Mouse (Mus musculus): ENCODE results near the gene Fam178b.
"Not testable (repeated sequence)": the region's sequence is repeated elsewhere in the genome, so short reads cannot be mapped to it uniquely, and the experiment has no call there.

Fam178b gene

DNA sequence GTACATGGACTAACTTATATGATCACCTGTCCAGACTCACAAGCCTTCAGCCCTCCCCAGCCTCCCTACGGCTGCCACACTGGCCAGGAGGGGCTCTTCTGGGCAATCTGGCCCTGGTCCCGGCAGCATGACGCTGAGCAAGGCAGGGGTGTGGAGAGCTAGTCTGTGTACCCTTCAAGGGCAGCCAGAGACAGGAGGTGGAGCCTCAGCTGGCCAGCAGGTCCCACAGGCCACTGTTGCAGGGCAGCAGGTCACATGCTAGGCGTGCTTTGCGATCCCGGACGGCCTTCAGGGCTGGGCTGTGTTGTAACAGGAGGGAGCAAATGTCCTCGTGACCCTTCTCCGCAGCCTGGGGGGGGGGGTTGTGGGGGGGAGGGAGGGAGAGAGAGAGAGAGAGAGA, 143.8 kb downstream of the Fam178b start, which contains the start of gene Gm42417:
Gm42417 (minus strand) TSS at position 244 of the 400 bp plus-strand sequence.
- no peak for DNase-seq

DNA sequence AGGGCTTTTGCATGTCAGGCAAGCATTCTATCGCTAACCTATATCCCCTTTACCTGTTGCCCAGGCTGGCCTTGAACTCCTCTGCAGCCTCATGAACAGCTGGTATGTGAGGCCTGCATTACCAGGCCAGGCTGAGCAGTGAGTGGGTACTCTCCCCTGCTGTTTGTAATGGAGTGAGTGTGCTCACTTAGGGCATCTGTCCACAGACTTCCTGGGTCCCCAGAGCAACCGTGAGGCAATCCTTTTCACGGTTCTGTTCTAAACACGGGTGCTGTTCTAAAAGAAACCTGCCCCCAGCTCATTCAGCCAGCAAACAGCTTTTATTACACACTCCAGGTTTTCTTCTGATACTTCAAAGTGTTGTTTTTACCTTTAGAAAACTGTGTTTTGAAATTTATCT, 144.3 kb downstream of the Fam178b start:
- no peak for DNase-seq

DNA sequence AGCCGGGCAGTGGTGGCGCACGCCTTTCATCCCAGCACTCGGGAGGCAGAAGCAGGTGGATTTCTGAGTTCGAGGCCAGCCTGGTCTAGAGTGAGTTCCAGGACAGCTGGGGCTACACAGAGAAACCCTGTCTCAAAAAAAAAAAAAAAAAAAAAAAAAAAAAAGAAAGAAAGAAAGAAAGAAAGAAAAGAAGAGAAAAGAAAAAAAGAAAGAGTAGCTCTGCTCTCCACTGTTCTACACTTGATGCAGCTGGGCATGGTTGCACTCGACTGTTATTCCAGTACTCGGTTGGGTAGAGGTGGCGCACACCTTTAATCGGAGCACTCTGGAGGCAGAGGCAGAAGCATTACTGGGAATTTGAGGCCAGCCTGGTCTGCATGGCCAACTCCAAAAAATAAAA, 146.2 kb downstream of the Fam178b start, which contains the start of gene Ankrd23:
Ankrd23 (minus strand) TSS at position 101 of the 400 bp plus-strand sequence.
- DNase-seq: not testable (repeated sequence)

DNA sequence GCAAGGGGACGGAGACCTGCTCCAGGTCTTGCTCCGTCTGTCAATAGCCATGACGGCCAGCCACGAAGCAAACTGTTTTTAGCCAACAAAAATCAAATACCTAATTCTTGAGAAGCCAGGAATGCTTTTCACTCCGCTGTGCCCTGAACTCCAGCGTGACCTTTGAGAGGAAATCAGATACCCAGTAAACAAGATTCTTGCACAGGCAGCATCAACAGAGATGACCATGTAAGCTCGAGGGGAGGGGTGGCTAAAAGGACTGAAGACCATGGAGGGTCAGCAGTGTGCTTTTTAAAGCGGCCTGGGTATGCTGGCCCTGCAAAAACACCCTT, 146.6 kb downstream of the Fam178b start:
- no peak for DNase-seq

DNA sequence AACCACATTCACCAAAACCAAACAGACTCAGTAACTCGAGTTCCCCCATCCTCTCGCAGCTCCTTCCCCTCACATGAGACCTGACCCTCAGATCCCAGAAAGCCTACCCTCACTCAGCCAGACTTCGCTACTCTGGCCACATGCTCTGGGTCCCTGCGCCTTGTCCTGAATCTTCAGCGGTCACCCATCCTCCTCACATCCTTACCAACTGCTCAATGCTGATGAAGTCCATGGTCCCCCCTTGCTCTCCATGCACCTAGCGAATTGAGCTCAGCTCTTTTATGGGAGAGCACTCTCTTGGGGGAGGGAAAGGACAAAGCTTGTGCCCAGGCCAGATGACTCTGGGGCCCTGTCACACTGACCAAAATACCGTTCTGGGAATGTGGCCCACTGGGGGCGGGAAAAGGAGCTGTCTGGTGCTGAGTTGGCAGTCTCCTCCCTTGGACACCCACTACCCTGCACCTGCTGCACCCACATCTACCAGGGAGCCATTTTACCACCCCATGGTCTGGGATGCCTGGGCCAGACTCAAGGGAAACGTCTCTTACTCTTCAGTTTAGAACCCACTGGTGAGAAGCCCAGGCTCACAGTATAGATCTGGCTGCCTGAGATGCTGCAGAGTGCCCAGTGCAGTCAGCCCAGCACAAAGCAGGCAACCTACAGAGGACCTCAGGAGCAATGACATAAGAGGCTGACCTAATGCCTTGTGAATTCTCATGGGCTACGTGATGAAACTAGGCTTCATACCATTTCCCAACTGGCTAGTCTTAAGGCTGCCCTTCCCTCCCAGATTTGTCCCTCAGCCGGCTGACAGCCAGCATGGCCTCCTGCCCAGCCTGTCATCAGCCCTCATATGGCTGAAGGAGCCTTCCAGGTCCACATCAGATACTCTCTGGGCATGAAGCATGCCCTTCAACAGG, 147.2 kb downstream of the Fam178b start:
- no peak for DNase-seq

DNA sequence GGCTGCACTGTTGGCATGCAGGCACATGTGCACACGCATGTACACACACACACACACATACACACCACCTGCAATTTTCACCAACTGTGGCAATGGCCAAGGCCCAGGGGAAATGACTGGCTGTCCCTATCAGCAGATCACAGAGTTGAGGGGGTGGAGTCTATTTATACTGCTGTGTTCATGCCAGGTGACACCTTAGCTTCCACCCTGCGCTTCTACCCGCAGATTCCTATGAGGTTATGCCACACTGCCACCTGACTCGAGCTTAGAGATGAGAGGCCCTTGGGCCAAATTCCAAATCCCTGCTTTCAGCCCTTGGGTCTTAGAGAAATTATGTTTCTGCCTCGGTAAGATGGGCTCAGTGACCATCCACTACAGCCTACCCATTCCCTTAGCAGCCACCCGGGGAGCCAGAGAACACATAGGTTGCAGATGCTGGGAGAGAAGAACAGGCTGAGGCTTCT, 148.4 kb downstream of the Fam178b start:
- no peak for DNase-seq

DNA sequence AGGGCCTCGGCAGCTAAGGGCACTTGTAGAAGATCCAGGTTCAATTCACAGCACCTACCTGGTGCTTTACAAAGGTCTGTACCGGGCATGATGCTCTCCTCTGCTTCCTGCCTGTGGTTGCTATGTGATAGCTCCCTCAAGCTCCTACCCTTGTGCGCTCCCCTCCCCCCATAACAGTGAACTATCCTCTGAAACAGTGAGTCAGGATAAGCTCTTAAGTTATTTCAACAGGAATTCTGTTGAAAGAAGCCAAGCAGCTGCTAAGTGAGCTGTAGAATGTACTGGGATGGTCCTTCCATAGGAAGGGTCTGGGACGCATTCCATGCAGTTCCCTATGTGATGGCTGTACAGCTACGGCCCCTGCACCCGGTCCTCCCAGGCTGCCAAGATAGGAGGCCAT, 149.4 kb downstream of the Fam178b start:
- no peak for DNase-seq

DNA sequence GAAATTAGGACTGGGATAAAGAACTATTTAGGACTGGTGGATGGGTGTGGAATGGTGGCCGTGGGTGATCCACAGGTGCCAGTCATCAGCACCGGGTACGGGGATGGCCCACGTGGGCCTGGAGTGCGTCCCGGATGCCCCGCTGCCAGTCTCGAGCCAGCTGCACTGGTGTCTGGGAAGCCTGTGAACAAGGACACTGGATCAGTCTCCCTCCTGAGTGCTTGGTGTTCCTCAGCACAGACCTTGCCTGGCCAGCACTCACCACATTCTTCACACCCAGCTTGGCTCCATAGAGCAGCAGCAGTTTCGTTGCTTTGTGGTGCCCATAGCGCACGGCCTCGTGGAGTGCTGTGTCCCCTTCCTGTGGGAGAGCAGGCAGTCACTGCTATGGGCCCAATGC, 151.5 kb downstream of the Fam178b start:
- DNase-seq: no peak

DNA sequence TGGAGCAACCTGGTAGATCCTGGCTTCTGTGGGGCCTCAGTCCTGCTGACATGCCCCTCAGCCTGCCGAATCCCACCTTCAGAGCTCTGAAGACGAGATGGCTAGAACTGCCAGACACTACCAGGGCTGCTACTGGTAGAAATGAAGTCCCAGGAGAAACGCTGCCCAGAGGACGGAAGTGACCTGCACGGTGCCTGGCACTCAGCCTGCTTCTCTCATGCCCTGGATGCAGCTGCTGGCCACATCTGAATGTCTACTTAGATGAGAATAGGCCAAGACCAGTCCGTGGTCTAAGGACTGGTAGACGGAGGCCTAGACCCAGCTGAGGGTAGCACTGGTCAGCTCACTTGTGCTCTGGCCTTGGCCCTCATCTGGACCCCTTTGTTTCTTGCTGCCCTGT, 152.0 kb downstream of the Fam178b start:
- DNase-seq: no peak

DNA sequence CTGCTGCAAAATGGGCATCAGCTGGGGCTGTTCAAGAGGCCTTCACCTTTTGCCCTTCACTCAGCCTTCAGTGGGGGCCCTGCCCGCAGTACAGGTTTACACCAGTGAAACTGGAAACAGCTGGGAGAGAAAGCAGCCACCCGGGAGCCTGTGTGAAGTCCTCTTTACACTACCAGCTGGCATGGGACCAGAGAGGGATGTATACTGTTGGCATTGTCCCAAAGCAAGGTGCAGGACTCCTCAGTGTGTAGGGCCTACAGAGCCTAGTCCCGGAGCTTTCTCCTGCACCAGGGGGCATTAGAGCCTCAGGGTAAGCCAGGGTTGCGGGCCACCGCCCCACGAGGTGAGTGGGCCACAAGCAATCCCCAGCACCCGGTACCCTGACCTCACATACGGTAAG, 152.5 kb downstream of the Fam178b start:
- no peak for DNase-seq

DNA sequence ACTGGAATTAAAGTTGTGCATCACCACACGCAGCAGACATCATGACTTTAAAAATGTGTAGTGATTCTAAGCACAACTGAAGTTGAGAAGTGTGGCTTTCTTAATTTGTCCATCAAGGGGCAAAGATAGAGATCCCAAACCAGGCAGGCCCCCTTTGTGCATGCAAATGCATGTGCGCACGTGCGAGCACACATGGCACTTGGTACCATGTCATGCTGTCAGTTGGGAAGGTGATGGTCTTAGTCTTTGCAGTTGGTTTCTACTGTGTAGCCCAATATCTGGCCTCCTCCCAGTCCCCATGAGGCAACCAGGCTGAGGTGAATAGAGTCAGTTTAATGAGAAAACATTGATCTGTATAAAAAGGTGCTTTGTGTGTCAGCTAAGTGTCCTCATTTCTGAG, 153.1 kb downstream of the Fam178b start:
- no peak for DNase-seq

DNA sequence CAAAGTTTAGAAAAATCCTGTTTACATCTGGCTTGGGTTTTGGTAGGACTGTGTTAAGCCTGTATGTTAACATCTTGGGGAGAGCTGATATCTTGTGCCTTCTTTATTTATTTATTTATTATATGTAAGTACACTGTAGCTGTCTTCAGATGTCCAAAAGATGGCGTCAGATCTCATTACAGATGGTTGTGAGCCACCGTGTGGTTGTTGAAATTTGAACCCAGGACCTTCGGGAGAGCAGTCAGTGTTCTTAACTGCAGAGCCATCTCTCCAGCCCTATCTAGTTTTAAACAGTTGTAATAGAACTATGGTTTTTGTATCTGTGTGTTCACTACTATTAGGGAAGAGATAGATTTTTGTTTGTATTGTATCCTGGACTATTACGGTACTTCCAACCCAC, 153.7 kb downstream of the Fam178b start:
- DNase-seq: no peak

DNA sequence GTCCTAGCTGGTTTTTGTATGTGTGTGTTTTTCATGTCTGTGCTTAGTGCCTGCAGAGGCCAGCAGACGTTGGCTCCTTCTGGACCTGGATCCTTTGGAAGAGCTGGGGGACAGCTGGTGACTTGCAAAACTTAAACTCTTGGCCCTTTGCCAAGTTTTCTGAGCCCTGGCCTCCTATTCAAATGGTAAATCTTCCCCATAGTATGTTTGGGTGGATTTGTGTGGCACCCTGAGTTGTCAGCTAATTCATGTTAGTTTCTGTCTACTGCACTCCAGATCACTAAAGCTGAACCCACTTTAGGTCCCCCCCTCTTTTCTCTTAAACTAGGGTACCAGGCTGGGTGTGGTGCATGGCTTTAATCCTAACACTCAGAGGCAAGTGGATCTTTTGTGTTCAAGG, 154.6 kb downstream of the Fam178b start:
- DNase-seq: no peak

DNA sequence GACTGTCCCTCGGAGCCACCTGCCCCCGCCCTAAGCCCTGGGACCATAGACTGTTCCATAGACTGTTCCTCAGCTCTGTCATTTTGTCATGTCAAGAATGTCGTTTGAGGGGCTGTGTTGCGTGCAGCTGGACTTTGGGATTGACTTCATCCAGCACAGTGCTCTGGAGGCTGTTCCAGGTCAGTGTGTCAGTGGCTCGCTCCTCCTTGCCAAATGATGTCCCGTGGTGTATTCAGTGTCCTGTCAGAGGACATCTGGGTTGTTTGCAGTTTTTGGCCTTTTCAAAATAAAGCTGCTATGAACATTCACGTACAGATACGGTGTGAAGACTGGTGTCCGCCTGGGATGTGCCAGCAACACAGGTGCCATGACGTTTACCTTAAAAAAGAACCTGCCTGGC, 156.1 kb downstream of the Fam178b start:
- DNase-seq: no peak

DNA sequence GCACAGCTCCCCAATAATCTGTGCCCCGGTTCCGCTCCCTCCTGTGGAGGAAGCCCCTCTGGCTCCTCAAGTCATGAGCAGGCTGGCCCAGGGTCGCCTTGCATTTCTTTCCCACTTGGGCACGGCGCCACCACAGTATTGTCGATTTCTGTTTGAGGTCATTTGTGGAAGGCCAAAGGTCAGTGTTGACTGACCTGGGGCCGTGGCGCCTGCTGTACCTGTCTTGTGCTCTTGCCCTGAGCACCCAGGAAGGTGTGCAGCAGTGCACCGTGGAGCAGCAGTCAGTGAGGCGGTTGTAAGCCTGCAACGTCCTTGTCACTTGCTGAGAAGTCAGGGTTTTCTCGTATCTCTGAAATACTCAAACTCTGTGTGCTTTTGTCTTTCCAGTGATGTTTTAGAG, 157.2 kb downstream of the Fam178b start:
- DNase-seq: no peak

DNA sequence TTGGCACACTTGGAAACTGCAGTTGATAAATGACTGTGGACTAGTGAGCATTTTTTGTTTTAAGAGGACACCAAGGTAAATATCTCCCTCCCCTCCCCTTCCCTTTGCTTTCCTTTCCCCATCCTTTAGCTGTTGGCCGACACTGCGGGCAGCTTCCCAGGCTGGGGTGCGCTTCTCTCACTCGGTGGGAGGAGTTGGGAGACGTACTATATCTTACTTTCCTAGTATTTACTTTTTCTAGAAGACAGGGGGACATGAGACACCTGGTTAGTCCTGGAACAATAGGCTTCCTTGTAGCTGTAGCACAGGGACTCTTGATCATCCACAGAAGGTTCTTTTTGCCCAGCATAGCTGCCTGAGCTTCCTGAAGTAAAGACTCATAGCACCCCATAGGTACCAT, 158.9 kb downstream of the Fam178b start:
- DNase-seq: no peak

DNA sequence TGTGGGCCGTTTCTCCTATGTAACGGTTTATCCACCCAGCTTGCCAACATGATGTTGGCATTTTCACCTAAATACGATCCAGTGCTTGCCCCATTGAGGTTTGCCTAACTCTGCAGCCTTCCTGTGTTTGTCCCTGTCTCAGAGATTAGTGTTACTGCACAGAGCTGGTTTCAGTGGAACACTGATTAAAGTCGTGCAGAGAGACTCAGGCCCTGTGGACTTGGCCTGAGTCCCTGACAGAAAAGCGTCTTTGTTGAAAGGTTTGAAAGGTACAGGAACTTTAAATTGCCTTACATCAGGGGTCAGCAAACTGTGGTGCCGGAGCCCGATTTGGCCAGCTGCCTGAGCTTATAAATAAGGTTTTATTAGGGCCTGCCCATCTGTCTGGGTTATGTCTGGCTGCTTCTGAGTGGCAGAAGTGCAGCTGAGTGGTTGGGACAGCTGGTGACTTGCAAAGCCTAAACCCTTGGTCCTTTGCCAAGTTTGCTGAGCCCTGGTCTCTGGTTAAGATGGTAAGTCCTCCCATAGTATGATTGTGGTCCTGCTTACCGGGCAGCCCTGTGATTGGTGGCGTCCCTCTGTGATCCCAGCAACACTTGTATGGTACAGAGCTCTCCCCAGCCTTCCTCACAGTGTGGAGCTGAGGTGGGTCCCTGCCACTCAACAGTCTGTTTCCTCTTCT, 159.5 kb downstream of the Fam178b start:
- DNase-seq: no peak

DNA sequence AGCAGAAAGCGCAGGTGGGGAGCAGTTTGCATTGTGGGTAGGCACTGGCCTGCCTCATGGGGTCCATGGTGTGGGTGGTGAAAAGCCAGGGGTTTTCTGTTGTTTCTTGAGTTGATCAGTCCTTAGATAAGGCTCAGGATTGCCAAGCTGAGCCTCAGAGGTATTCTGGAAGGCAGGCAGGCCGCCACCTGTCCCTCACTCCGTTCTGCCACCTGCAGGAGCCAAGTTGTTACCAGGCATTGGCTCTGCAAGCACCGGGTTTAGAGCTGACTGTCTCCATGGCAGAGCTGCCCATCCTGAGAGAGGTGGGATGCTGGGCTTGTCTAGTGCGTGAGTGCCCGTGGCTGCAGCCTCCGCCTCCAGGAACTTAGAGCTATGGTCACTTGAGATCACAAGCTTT, 160.8 kb downstream of the Fam178b start:
- DNase-seq: no peak

DNA sequence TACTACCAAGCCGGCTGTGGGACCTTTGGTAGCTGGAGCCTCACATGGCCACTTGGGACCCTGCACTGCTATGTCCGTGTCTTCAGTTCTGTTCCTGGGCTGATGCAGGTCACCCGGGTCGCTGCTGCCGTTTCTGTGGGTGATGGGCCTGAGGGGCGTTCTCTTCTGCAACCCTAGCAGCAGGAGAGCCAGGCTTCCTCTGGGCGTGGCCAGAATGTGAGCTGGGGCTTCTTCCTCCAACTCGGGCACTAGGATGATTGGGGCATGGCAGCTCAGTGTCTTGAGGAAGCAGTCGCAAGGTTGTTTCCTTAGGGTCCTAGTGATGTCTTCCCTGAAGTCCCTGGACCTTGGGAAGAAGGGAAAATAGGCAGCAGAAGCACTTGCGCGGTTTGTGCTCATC, 163.4 kb downstream of the Fam178b start:
- DNase-seq: no peak

DNA sequence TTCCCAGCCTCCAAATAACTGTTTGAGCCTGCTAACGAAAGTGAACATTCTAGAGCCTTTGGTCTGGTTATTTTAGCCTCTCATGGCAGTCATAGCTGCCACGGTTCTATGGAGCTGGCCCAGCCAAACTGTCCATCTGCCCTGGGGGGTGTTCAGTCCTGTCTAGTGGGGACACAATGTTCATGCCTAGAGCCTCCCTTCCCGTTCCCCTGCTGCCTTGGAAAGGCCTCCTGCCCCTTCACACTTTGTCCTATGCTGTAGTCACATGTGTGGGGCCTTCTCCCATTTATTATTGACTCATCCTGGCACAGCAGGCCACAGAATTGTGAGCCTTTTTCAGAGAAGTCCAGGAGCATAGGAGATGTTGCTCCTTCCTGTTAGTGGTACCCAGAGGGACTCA, 164.7 kb downstream of the Fam178b start:
- DNase-seq: no peak

DNA sequence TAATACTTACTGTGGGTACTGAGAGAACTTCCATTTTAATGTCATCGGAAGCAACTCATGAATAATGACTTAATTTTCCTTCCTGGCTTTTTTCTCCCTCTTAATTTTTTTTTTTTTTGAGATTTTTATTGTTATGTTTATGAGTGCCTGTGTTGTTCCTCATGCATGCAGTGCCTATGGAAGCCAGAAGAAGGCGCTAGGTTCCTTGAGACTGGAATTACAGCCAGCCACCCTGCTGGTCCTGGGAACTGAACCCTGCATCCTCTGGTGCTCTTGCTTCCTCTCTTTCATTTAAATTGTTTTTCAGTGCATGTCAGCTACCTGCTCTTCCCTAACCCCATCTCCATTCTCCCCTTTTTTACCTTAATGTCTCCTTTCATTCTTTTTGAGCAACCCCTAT, 169.3 kb downstream of the Fam178b start:
- DNase-seq: peak; percentile 18

DNA sequence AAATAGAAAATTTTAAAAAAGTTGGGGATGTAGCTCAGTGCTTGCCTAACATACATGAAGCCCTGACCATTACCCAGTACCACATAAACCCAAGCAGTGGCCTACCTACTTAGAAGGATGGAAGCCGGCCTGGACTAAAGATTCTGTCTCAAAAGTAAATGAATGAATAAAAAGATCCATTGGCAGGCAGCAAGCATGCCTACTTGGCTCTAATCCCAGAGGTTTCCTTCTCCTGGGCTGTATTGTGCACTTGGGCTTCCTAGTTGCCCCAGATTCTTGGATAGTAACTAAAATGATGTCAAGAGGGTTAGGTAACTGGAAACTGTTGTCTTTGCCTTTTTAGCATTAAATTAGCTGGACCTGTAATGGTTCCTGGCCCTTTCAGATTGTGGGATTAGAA, 169.7 kb downstream of the Fam178b start:
- DNase-seq: no peak

DNA sequence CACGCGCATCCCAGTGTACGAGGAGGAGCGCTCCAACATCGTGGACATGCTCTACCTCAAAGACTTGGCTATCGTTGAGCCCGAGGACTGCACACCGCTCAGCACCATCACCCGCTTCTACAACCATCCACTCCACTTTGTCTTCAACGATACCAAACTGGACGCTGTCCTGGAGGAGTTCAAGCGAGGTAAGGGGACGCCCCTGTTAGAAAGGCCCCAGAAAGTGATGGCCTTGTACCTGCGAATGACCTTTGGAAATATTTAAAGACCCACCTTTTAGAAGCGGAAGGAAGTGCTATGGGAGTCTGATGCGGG, 170.1 kb downstream of the Fam178b start:
- DNase-seq: no peak

Measured in thymus, postnatal 25 days (tissue).